Mouse (Mus musculus) embryonic facial prominence, embryonic 15.5 days (tissue): ENCODE data around the gene Olfr686. TPM values are rescaled to one million over a fixed set of nuclear protein-coding genes. Genes with fewer than 3 reads are reported as not detected.

Experiments used
- ATAC-seq: fragments of 200-750 bp; cut with Nextera tagmentation; 2 replicates; pipeline ENCODE4 v1.8.0; 2017; ENCODE audit warnings: low read depth, moderate TSS enrichment; ENCODE audit not compliant: insufficient number of reproducible peaks, low FRiP score, low TSS enrichment
- H3K27ac ChIP-seq: fragments of 300-500 bp; sonication (generic); replicated peaks from 2 replicates; pipeline ENCODE4 v1.5.1; 2015; ENCODE audit warnings: mild to moderate bottlenecking, inconsistent platforms
- H3K27me3 ChIP-seq: fragments of 300-500 bp; sonication (generic); 2 replicates; pipeline ENCODE4 v1.6.1; 2015; ENCODE audit warnings: inconsistent platforms
- H3K36me3 ChIP-seq: fragments of 300-500 bp; sonication (generic); 2 replicates; pipeline ENCODE4 v1.6.1; 2015; ENCODE audit warnings: mild to moderate bottlenecking, inconsistent platforms
- H3K4me1 ChIP-seq: fragments of 300-500 bp; sonication (generic); 2 replicates; pipeline ENCODE4 v1.6.1; 2015; ENCODE audit warnings: inconsistent platforms
- H3K4me2 ChIP-seq: fragments of 300-500 bp; sonication (generic); replicated peaks from 2 replicates; pipeline ENCODE4 v1.6.1; 2015; ENCODE audit warnings: mild to moderate bottlenecking, inconsistent platforms
- H3K4me3 ChIP-seq: fragments of 300-500 bp; sonication (generic); replicated peaks from 2 replicates; pipeline ENCODE4 v1.5.1; 2015; ENCODE audit warnings: mild to moderate bottlenecking, inconsistent platforms
- H3K9ac ChIP-seq: fragments of 300-500 bp; sonication (generic); 2 replicates; pipeline ENCODE4 v1.6.1; 2015; ENCODE audit warnings: inconsistent platforms
- H3K9me3 ChIP-seq: fragments of 300-500 bp; sonication (generic); replicated peaks from 2 replicates; pipeline ENCODE4 v1.6.1; 2016; ENCODE audit warnings: inconsistent platforms
- WGBS: fragments of 180-500 bp; shearing (Covaris S2); methylation state at CpG from one replicate; pipeline ENCODE4 v1.1.7; 2015; 5-methylcytosine and 5-hydroxymethylcytosine counted together
- polyA plus RNA-seq: library from polyadenylated mRNA; unstranded; fragments of >200 nt; fragmentation: Nextera tagmentation; extraction: Ambion mirVana; gene quantifications from 2 replicates; pipeline ENCODE4 v1.2.1, GENCODE M21; 2015

Gene Olfr686
- polyA plus RNA-seq, 1 experiment from 2014 or later: 0.09 TPM

GRCm38 (mm10) chr7:105163553-105163952 is 43.7 kb downstream of the Olfr686 start, which contains the start of gene Olfr684:
Gene Olfr684, minus strand, starts transcription at chr7:105163653.
- Histone ChIP-seq H3K27me3 (no peaks in the 10 kb centered on the region), H3K36me3 (no peaks in the 10 kb centered on the region), H3K9ac (no peak within 1 kb of the TSS), H3K4me3 (no peak within 1 kb of the TSS), H3K27ac (no peak within 1 kb of the TSS), H3K4me1 (no peaks in the 10 kb centered on the region), H3K9me3 (no peaks in the 10 kb centered on the region), H3K4me2 (no peak within 1 kb of the TSS)
- ATAC-seq: no peak
- 61% methylated on average over 1 of the region's 1 CpGs for WGBS

Other genes with a start within 250 kb of the Olfr686 start
- gene Olfr670, start 244.9 kb downstream of the Olfr686 start, polyA plus RNA-seq: not detected in 2 replicates
- 0.08 and 0.22 TPM in 2 replicates for gene Olfr671, start 228.4 kb downstream of the Olfr686 start, polyA plus RNA-seq
- gene Olfr672, start 205.5 kb downstream of the Olfr686 start, polyA plus RNA-seq: 0.51 and 1.5 TPM in 2 replicates
- gene Olfr675, start 179.0 kb downstream of the Olfr686 start, polyA plus RNA-seq: not detected in 2 replicates
- not detected in 2 replicates for gene Olfr676, start 174.8 kb downstream of the Olfr686 start, polyA plus RNA-seq
- gene Olfr677, start 156.1 kb downstream of the Olfr686 start, polyA plus RNA-seq: 0.47 TPM in 1 of 2 replicates, not detected in the other
- not detected in 2 replicates for gene Olfr678, start 143.0 kb downstream of the Olfr686 start, polyA plus RNA-seq
- 0.04 and 0.21 TPM in 2 replicates for gene Olfr679, start 126.3 kb downstream of the Olfr686 start, polyA plus RNA-seq
- not detected in 2 replicates for gene Olfr680-ps1, start 114.7 kb downstream of the Olfr686 start, polyA plus RNA-seq
- gene Olfr681, start 90.6 kb downstream of the Olfr686 start, polyA plus RNA-seq: 0.11 and 0.71 TPM in 2 replicates
- 0.61 TPM in 1 of 2 replicates, not detected in the other for gene Olfr683, start 60.5 kb downstream of the Olfr686 start, polyA plus RNA-seq
- gene Olfr684, start 43.8 kb downstream of the Olfr686 start, polyA plus RNA-seq: not detected in 2 replicates
- gene Olfr685, start 21.5 kb downstream of the Olfr686 start, polyA plus RNA-seq: 0.25 and 0.27 TPM in 2 replicates
- 0.17 TPM in 1 of 2 replicates, not detected in the other for gene Olfr688, start 80.6 kb upstream of the Olfr686 start, polyA plus RNA-seq
- 0.20 and 0.53 TPM in 2 replicates for gene Olfr689, start 103.7 kb upstream of the Olfr686 start, polyA plus RNA-seq
- 0.13 and 0.24 TPM in 2 replicates for gene Olfr690, start 126.6 kb upstream of the Olfr686 start, polyA plus RNA-seq
- gene Olfr691, start 134.8 kb upstream of the Olfr686 start, polyA plus RNA-seq: 0.33 and 0.41 TPM in 2 replicates
- gene Olfr692, start 160.7 kb upstream of the Olfr686 start, polyA plus RNA-seq: 0.33 and 0.39 TPM in 2 replicates
- gene Gm5901, start 167.6 kb upstream of the Olfr686 start, polyA plus RNA-seq: not detected in 2 replicates
- 41.3 and 44.0 TPM in 2 replicates for gene Fam160a2, start 192.6 kb upstream of the Olfr686 start, polyA plus RNA-seq
- gene Cnga4, start 197.1 kb upstream of the Olfr686 start, polyA plus RNA-seq: 0.51 and 0.87 TPM in 2 replicates
- gene Cckbr, start 218.2 kb upstream of the Olfr686 start, polyA plus RNA-seq: 0.48 and 0.49 TPM in 2 replicates